Mouse (Mus musculus) forebrain, embryonic 15.5 days (tissue): ENCODE measurements around the gene Ubl4b. TPM values are rescaled to one million over a fixed set of nuclear protein-coding genes. Genes with fewer than 3 reads are reported as not detected.

Experiments
- ATAC-seq: fragments of 200-750 bp; cut with Nextera tagmentation; replicated peaks from 2 replicates; pipeline ENCODE4 v1.8.0; 2017; ENCODE audit warnings: mild to moderate bottlenecking, moderate TSS enrichment, moderate library complexity
- H3K27ac ChIP-seq: fragments of 300-500 bp; sonication (generic); replicated peaks from 2 replicates; pipeline ENCODE4 v1.5.1; 2015; ENCODE audit warnings: mild to moderate bottlenecking, inconsistent platforms
- H3K27me3 ChIP-seq: fragments of 300-500 bp; sonication (generic); 2 replicates; pipeline ENCODE4 v1.6.1; 2015; ENCODE audit warnings: inconsistent platforms
- H3K36me3 ChIP-seq: fragments of 300-500 bp; sonication (generic); 2 replicates; pipeline ENCODE4 v1.6.1; 2015; ENCODE audit warnings: mild to moderate bottlenecking, inconsistent platforms
- H3K4me1 ChIP-seq: fragments of 300-500 bp; sonication (generic); 2 replicates; pipeline ENCODE4 v1.6.1; 2015; ENCODE audit warnings: inconsistent platforms
- H3K4me2 ChIP-seq: fragments of 300-500 bp; sonication (generic); replicated peaks from 2 replicates; pipeline ENCODE4 v1.6.1; 2015; ENCODE audit warnings: mild to moderate bottlenecking, inconsistent platforms
- H3K4me3 ChIP-seq: fragments of 300-500 bp; sonication (generic); 2 replicates; pipeline ENCODE4 v1.5.1; 2015; ENCODE audit warnings: mild to moderate bottlenecking, inconsistent platforms
- H3K9ac ChIP-seq: fragments of 300-500 bp; sonication (generic); replicated peaks from 2 replicates; pipeline ENCODE4 v1.6.1; 2015; ENCODE audit warnings: mild to moderate bottlenecking, inconsistent platforms
- H3K9me3 ChIP-seq: fragments of 300-500 bp; sonication (generic); 2 replicates; pipeline ENCODE4 v1.6.1; 2016; ENCODE audit warnings: inconsistent platforms
- whole genome bisulfite sequencing: fragments of 180-500 bp; shearing (Covaris S2); methylation state at CpG from one replicate; pipeline ENCODE4 v1.1.7; 2015; ENCODE audit warnings: mixed read lengths; 5-methylcytosine and 5-hydroxymethylcytosine counted together
- polyA plus RNA-seq: library from polyadenylated mRNA; unstranded; fragments of >200 nt; fragmentation: Nextera tagmentation; extraction: Ambion mirVana; gene quantifications from 2 replicates; pipeline ENCODE4 v1.2.1, GENCODE M21; 2015

Ubl4b gene
- polyA plus RNA-seq, 1 experiment from 2014 or later, result not detected

- H3K9me3 ChIP-seq, result no peaks in the 10 kb centered on the region
- H3K4me2 ChIP-seq, result no peak overlapping the region
- WGBS, result 77% methylated on average over 3 of the region's 3 CpGs
- no peak overlapping the region for H3K9ac ChIP-seq
- ATAC-seq, result no peak
- no peaks in the 10 kb centered on the region for H3K27me3 ChIP-seq
- H3K27ac ChIP-seq, result no peak overlapping the region
- peaks cover 20% of the 10 kb centered on the region for H3K4me1 ChIP-seq
- H3K36me3 ChIP-seq, result no peaks in the 10 kb centered on the region
- H3K4me3 ChIP-seq, result no peak overlapping the region
Measured at GRCm38 (mm10) chr3:107511416-107511815, 43.5 kb downstream of the Ubl4b start.

- Histone ChIP-seq H3K9ac (no peak overlapping the region), H3K27me3 (no peaks in the 10 kb centered on the region), H3K4me3 (no peak overlapping the region), H3K4me2 (no peak overlapping the region), H3K27ac (peak overlapping the region; percentile 53), H3K9me3 (no peaks in the 10 kb centered on the region), H3K36me3 (no peaks in the 10 kb centered on the region), H3K4me1 (peaks cover 30% of the 10 kb centered on the region)
- ATAC-seq, result no peak
- 73% methylated on average over 8 of the region's 8 CpGs for WGBS
Measured at GRCm38 (mm10) chr3:107508696-107509095, 46.2 kb downstream of the Ubl4b start.

- no peaks in the 10 kb centered on the region for H3K36me3 ChIP-seq
- H3K4me3 ChIP-seq, result no peak overlapping the region
- H3K4me2 ChIP-seq, result no peak overlapping the region
- 92% methylated on average over 9 of the region's 9 CpGs for WGBS
- peaks cover 30% of the 10 kb centered on the region for H3K4me1 ChIP-seq
- H3K9me3 ChIP-seq, result no peaks in the 10 kb centered on the region
- H3K27ac ChIP-seq, result no peak overlapping the region
- H3K9ac ChIP-seq, result no peak overlapping the region
- ATAC-seq, result no peak
- no peaks in the 10 kb centered on the region for H3K27me3 ChIP-seq
Measured at GRCm38 (mm10) chr3:107507966-107508365, 46.9 kb downstream of the Ubl4b start.

DNA sequence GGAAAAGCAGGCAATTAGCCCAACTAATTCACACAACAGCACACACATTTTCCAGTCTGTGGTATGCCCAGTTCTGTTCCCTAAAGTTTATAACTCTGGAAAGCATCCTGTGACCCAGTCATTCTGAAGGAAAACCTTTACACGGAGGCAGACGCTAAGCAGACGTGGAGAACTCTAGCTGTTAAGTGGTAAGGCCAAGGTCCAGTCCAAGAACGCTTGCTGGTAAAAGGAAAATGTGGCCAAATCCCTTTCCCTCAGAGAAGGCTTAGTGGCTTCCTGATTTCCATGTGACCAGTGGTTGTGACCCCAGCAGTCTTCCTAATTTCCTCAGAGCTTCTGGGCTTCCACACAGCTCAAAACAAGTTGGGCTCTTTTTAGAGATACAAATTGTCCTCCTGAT lies 48.3 kb downstream of the Ubl4b start:
- Histone ChIP-seq H3K9ac (0 out of 2 replicates have a peak overlapping the region, but pooled peaks have one; percentile 17), H3K27ac (peak overlapping the region; percentile 77), H3K27me3 (no peaks in the 10 kb centered on the region), H3K4me2 (no peak overlapping the region), H3K4me1 (peaks cover 41% of the 10 kb centered on the region), H3K4me3 (no peak overlapping the region), H3K36me3 (no peaks in the 10 kb centered on the region), H3K9me3 (no peaks in the 10 kb centered on the region)
- ATAC-seq, result no peak
- 50% methylated on average over 4 of the region's 4 CpGs for WGBS

DNA sequence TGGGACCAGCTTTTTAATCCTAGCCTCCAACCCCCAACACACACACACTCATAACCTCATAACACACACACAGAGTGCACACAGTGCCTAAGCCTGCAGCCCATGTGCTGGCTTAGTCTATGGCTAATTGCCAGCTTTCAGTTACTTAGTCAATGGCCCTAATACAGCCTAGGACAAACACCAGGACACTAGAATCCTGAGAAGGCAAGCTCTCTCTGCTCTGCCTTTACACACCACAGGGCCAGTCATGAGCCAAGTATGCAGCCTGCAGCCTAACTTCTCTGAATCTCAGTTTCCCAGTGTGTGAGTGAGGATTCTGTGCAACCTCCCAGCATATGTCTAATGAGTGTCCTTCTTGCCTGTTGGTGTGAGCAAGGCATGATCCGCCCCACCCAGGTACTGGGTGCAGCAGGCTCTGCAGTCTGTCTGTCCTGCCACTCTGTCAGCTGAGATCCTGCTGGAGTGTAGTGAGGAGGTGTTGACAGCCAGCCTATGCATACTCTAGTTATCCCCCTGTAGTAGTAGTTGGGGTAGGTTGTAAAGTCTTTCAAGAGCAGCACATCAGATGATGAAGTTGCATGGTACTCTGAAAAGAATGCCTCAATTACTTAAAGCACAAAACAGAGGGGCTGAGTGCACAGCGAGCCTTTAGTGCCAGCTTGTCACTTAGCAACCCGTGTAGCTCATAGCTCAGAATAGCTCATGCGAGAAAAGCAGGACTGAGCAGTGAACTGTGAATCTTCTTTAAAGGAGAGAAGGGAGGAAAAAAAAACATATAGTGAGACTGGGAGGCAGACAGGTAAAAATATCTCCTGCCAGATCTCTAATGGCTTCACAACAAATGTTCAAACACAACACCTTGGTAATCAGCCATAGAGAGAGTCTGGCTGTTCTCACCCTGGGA lies 49.2 kb downstream of the Ubl4b start:
- Histone ChIP-seq H3K27me3 (no peaks in the 10 kb centered on the region), H3K4me2 (0 out of 2 replicates have a peak overlapping the region, but pooled peaks have one; percentile 10), H3K27ac (peak overlapping the region; percentile 77), H3K4me3 (no peak overlapping the region), H3K9ac (0 out of 2 replicates have a peak overlapping the region, but pooled peaks have one; percentile 17), H3K36me3 (no peaks in the 10 kb centered on the region), H3K4me1 (peaks cover 49% of the 10 kb centered on the region), H3K9me3 (no peaks in the 10 kb centered on the region)
- ATAC-seq, result peak; percentile 77
- WGBS, result 12% methylated on average over 4 of the region's 4 CpGs

DNA sequence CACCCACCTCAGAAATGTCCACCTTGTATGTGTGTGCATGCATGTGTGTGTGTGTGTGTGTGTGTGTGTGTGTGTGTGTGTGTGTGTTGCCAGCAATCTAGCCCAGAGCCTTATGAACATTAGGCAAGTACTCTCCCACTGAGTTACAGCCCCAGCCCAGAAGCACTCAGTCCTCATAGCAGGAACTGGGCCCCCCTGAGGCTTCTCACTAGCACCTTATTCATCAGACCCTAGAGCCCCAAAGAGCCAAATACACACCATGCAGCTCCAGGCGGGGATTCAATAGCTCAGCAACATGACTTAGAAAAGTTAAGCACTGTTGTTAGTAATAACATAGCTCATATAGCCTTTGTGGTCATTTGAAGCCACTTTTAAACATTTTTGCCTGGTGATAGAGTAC lies 50.3 kb downstream of the Ubl4b start:
- ATAC-seq, result no peak
- no peak overlapping the region for H3K4me2 ChIP-seq
- 66% methylated on average over 1 of the region's 1 CpGs for WGBS
- H3K9ac ChIP-seq, result no peak overlapping the region
- H3K4me3 ChIP-seq, result no peak overlapping the region
- peaks cover 49% of the 10 kb centered on the region for H3K4me1 ChIP-seq
- no peaks in the 10 kb centered on the region for H3K36me3 ChIP-seq
- H3K9me3 ChIP-seq, result no peaks in the 10 kb centered on the region
- no peak overlapping the region for H3K27ac ChIP-seq
- no peaks in the 10 kb centered on the region for H3K27me3 ChIP-seq

GRCm38 (mm10) chr3:107503716-107504115 lies 51.2 kb downstream of the Ubl4b start:
- no peaks in the 10 kb centered on the region for H3K36me3 ChIP-seq
- no peak overlapping the region for H3K27ac ChIP-seq
- 71% methylated on average over 2 of the region's 2 CpGs for WGBS
- H3K4me1 ChIP-seq, result peaks cover 47% of the 10 kb centered on the region
- no peak for ATAC-seq
- H3K27me3 ChIP-seq, result no peaks in the 10 kb centered on the region
- H3K4me2 ChIP-seq, result no peak overlapping the region
- H3K9ac ChIP-seq, result no peak overlapping the region
- no peaks in the 10 kb centered on the region for H3K9me3 ChIP-seq
- H3K4me3 ChIP-seq, result no peak overlapping the region

Other genes with a start within 250 kb of the Ubl4b start
- 9.8 and 10.5 TPM in 2 replicates for gene Rbm15, start 221.4 kb downstream of the Ubl4b start, polyA plus RNA-seq
- gene Kcnc4, start 95.5 kb downstream of the Ubl4b start, polyA plus RNA-seq, result 1.6 and 1.8 TPM in 2 replicates
- 17.2 and 19.6 TPM in 2 replicates for gene Slc6a17, start 37.1 kb downstream of the Ubl4b start, polyA plus RNA-seq
- 2.5 and 3.1 TPM in 2 replicates for gene Alx3, start 40.0 kb upstream of the Ubl4b start, polyA plus RNA-seq
- gene Gm10961, start 76.2 kb upstream of the Ubl4b start, polyA plus RNA-seq, result not detected in 2 replicates
- gene Strip1, start 76.6 kb upstream of the Ubl4b start, polyA plus RNA-seq, result 148 and 149 TPM in 2 replicates
- 110 and 114 TPM in 2 replicates for gene Ahcyl1, start 141.5 kb upstream of the Ubl4b start, polyA plus RNA-seq
- 6.5 and 7.9 TPM in 2 replicates for gene Csf1, start 205.4 kb upstream of the Ubl4b start, polyA plus RNA-seq